Mouse (Mus musculus) testis, adult 2 months (tissue): ENCODE results near the gene Flrt1.

Experiments
- CTCF ChIP-seq: fragments of 200-500 bp; IDR thresholded peaks from 2 replicates; pipeline ENCODE4 v1.5.1; 2012; ENCODE audit warnings: low read depth, mild to moderate bottlenecking, inconsistent platforms, low read length, moderate library complexity; ENCODE audit not compliant: control insufficient read depth, insufficient read depth, insufficient replicate concordance
- POLR2A ChIP-seq: fragments of 200-500 bp; IDR thresholded peaks from 2 replicates; pipeline ENCODE4 v1.6.1; 2012; ENCODE audit warnings: low read depth, mild to moderate bottlenecking, inconsistent platforms, low read length, moderate library complexity; ENCODE audit not compliant: control insufficient read depth

GRCm38 (mm10) chr19:7073997-7074781 lies 31.3 kb downstream of the Flrt1 start:
- TF ChIP-seq CTCF (no peak), POLR2A (no peak)
